Mouse (Mus musculus): ENCODE measurements around the gene Kmt5c. TPM values are rescaled to one million over a fixed set of nuclear protein-coding genes. Genes with fewer than 3 reads are reported as not detected.
A peak's percentile ranks its signal among the peaks of the same experiment; 100 is the strongest.

Kmt5c gene
- polyA plus RNA-seq (2015; fragmentation: Nextera tagmentation; extraction: Ambion mirVana) = 50.1 and 56.1 TPM in 2 replicates

DNA sequence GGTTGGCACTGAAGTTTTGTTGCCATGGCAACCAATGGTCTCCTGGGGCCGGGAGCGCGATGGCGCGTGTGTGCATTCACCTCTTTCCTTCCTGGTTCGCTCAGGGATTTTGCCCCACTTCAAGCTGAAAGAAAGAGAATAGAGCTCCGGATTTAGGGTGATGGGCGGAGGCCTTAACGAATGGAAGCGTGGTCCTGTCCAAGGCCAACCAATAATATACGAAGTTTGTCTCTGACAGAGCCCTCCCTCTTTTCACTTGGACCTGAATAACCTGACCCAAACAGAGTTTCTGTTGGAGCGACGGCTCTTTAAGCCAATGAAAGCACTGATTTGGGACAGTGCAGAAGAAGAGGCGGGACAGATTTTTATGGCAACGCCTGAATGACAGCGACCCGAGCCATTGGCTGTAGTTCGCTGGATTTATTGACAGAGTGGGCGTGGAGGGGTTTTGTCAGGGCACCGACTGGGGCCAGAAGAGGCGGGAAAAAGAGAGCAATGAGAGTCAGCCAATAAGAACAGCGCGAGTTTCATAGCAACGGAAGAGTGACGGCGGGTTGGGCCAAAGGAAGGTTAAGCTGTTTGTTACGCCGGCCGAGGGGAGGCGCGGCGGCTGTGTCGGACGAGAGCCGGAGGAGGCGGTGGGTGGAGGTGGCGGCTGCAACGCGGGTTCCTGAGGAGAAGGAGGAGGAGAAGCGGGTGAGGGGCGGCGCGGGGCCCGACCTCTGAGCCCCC lies at the start of gene Kmt5c:
Kmt5c (plus strand) TSS at position 572 of the 732 bp plus-strand sequence.
- Histone ChIP-seq H3K4me1 (replicated peaks) (peaks cover 60% of the 10 kb centered on the region), H3K9ac (peak within 1 kb of the TSS; percentile 83), H3K27me3 (no peaks in the 10 kb centered on the region), H3K27ac (replicated peaks) (peak within 1 kb of the TSS; percentile 94), H3K4me3 (replicated peaks) (peak within 1 kb of the TSS; percentile 78), H3K4me2 (peak within 1 kb of the TSS; percentile 88), H3K9me3 (replicated peaks) (no peaks in the 10 kb centered on the region), H3K36me3 (replicated peaks) (peaks cover 26% of the 10 kb centered on the region; the same call in 1 of the 2 replicates)
- under 1% methylated on average over 39 of the region's 44 CpGs for whole genome bisulfite sequencing (ENCODE audit: insufficient replicate concordance)
- ATAC-seq (ENCODE audit: insufficient read depth) = peak; percentile 90

DNA sequence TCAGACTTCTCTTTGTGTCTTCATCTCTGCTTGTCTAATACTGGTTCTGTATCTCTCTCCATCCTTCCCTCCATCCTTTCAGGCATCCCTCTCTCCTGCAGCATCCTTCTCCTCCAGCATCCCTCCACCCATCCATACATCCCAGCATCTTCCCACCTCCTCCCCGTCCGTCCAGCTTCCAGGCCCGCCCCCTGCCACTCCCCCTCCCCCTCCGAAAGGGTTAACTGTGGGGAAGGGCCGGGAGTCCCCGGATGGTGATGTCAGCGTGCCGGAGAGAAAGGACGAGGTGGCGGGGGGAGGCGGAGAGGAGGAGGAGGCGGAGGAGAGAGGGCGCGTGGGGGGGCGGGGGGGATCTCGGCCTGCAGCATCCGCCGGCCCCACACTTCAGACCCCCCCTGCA lies 49.5 kb upstream of the Kmt5c start, which contains the start of gene Brsk1:
Brsk1 (plus strand) TSS at position 218 of the 400 bp plus-strand sequence.
- H3K27ac ChIP-seq (replicated peaks) = no peak within 1 kb of the TSS
- no peak for ATAC-seq (ENCODE audit: insufficient read depth)

DNA sequence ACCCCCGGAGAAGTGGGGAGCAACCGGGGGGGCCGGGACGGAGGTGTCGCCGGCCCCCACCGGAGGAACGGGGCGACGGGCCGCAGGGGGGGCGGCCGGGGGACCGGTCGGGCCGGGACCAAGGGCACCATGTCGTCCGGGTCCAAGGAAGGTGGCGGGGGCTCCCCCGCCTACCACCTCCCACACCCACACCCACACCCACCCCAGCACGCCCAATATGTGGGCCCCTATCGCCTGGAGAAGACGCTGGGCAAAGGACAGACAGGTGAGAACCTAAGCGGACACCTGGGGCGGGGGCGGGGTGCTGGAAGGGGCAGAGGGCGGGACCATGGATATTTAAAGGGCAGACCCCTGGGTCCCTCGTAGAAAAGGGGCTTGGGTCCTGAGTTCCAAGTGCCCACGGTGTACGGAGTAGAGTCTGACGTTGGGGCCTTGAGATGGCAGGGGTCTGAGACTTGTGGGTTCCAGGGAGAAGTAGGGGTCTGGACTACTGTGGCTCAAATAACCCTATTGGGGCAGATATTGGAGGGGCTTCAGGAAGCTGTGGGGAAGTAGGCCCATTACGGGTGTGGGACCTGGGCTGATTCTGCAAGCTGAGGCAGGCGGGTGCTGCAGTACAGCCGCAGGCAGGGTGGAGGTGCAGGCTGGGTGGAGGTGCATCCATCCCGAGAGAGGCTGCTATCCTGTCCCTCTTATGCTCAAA lies 48.8 kb upstream of the Kmt5c start:
- 26% methylated on average over 25 of the region's 35 CpGs for whole genome bisulfite sequencing (ENCODE audit: insufficient replicate concordance)
- H3K27me3 ChIP-seq = peaks cover 42% of the 10 kb centered on the region
- peaks cover 7% of the 10 kb centered on the region; the same call in 1 of the 2 replicates for H3K4me1 ChIP-seq (replicated peaks)
- H3K9me3 ChIP-seq (replicated peaks) = no peaks in the 10 kb centered on the region
- H3K4me3 ChIP-seq (replicated peaks) = peak overlapping the region; percentile 45
- no peak for ATAC-seq (ENCODE audit: insufficient read depth)
- peak overlapping the region; percentile 27; the same call in 1 of the 2 replicates for H3K9ac ChIP-seq
- no peak overlapping the region for H3K27ac ChIP-seq (replicated peaks)
- no peaks in the 10 kb centered on the region for H3K36me3 ChIP-seq (replicated peaks)
- H3K4me2 ChIP-seq = peak overlapping the region; percentile 64

More for the DNA sequence above, 49.5 kb upstream of the Kmt5c start, which contains the start of gene Brsk1:
- Histone ChIP-seq H3K27me3 (peaks cover 42% of the 10 kb centered on the region), H3K9me3 (replicated peaks) (no peaks in the 10 kb centered on the region), H3K4me1 (replicated peaks) (peaks cover 10% of the 10 kb centered on the region), H3K4me3 (replicated peaks) (peak within 1 kb of the TSS; percentile 45), H3K9ac (peak within 1 kb of the TSS; percentile 27; the same call in 1 of the 2 replicates), H3K4me2 (peak within 1 kb of the TSS; percentile 64), H3K36me3 (replicated peaks) (no peaks in the 10 kb centered on the region)
- under 1% methylated on average over 16 of the region's 18 CpGs for WGBS (ENCODE audit: insufficient replicate concordance)

DNA sequence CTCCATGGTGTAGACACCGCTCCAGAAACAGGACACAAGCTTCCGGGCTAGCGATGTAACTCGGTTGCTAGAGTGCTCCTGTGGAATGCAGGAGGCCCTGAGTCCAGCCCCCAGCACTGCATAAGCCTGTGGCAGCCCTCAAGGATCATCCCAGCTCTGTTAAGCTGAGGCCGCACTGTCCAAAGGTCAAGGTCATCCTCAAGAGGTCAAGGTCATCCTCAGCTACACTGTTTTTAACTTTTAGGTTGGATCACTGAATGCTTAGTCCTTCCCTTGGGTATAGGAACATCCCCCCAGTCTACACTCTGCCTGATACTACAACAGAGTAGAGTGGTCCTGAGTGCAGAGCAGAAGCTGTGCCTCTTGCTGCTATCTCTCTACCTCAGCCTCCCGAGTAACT lies 46.9 kb upstream of the Kmt5c start:
- ATAC-seq (ENCODE audit: insufficient read depth) = no peak
- Histone ChIP-seq H3K27ac (replicated peaks) (no peak overlapping the region), H3K9ac (no peak overlapping the region), H3K36me3 (replicated peaks) (no peaks in the 10 kb centered on the region), H3K4me2 (no peak overlapping the region), H3K27me3 (peaks cover 42% of the 10 kb centered on the region), H3K4me1 (replicated peaks) (peaks cover 7% of the 10 kb centered on the region; the same call in 1 of the 2 replicates), H3K4me3 (replicated peaks) (no peak overlapping the region), H3K9me3 (replicated peaks) (no peaks in the 10 kb centered on the region)
- 71% methylated on average over 6 of the region's 6 CpGs for WGBS (ENCODE audit: insufficient replicate concordance)

DNA sequence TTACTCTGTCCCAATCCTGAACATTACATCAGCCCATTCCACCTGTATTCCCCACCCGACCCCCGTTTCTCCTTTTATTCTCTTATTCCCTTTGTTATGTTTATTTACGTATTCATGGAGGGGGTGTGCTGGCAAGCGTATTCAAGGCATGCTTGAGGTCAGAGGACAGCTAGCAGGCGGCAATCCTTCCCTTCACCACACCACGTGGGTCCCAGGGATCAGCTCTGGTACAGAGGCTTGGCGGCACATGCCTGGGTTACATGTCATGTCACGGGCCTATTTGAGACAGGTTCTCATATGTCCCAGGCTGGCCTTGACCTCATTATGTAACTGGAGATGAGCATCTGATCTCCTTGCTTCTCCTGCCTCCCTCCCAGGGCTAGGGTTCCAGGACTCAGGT lies 37.6 kb upstream of the Kmt5c start:
- Histone ChIP-seq H3K27ac (replicated peaks) (no peak overlapping the region), H3K9me3 (replicated peaks) (no peaks in the 10 kb centered on the region), H3K4me2 (no peak overlapping the region), H3K9ac (no peak overlapping the region), H3K27me3 (peaks cover 9% of the 10 kb centered on the region), H3K4me3 (replicated peaks) (no peak overlapping the region), H3K36me3 (replicated peaks) (no peaks in the 10 kb centered on the region), H3K4me1 (replicated peaks) (peaks cover 5% of the 10 kb centered on the region)
- 66% methylated on average over 8 of the region's 8 CpGs for WGBS (ENCODE audit: insufficient replicate concordance)
- no peak for ATAC-seq (ENCODE audit: insufficient read depth)

DNA sequence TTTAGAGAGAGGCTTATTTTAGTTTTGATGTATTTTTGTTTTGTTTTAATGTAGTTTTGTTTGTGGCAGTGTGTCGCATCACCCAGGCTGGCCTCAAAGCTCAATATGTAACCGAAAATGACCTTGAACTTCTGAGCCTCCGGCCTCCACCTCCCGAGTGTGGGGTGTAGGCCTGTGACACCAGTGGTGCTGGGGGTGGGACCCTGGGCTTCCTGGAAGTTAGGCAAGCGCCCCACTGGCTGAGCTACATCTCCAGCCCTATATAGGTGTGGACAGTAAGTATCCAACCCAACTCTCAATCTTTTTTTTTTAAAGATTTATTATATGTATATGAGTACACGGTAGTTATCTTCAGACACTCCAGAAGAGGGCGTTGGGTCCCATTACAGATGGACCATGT lies 36.7 kb upstream of the Kmt5c start:
- no peaks in the 10 kb centered on the region for H3K36me3 ChIP-seq (replicated peaks)
- H3K27me3 ChIP-seq = peaks cover 12% of the 10 kb centered on the region
- no peaks in the 10 kb centered on the region for H3K9me3 ChIP-seq (replicated peaks)
- H3K9ac ChIP-seq = no peak overlapping the region
- H3K4me3 ChIP-seq (replicated peaks) = no peak overlapping the region
- H3K4me2 ChIP-seq = no peak overlapping the region
- H3K4me1 ChIP-seq (replicated peaks) = peaks cover 6% of the 10 kb centered on the region
- no peak for ATAC-seq (ENCODE audit: insufficient read depth)
- 69% methylated on average over 7 of the region's 7 CpGs for WGBS (ENCODE audit: insufficient replicate concordance)
- H3K27ac ChIP-seq (replicated peaks) = no peak overlapping the region

DNA sequence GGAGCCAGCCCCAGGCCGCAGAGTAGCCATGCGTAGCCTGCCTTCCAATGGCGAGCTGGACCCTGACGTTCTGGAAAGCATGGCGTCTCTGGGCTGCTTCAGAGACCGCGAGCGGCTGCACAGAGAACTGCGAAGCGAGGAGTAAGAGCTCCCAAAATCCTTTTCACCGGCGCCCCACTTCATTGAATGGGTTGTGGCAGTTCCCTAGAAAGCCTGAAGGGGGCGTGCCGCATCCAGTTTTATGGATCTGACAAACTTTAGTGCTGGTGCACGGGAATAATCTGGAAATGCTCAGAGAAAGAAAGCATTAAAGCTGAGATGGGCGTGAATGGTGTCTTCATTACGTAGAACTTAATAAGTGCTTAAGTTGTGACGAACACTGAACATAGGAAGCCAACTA lies 34.8 kb upstream of the Kmt5c start:
- Histone ChIP-seq H3K4me3 (replicated peaks) (no peak overlapping the region), H3K9me3 (replicated peaks) (no peaks in the 10 kb centered on the region), H3K27ac (replicated peaks) (no peak overlapping the region), H3K27me3 (peaks cover 13% of the 10 kb centered on the region), H3K4me1 (replicated peaks) (peaks cover 6% of the 10 kb centered on the region), H3K36me3 (replicated peaks) (no peaks in the 10 kb centered on the region), H3K4me2 (peak overlapping the region; percentile 47), H3K9ac (no peak overlapping the region)
- 27% methylated on average over 18 of the region's 18 CpGs for WGBS (ENCODE audit: insufficient replicate concordance)
- ATAC-seq (ENCODE audit: insufficient read depth) = no peak

DNA sequence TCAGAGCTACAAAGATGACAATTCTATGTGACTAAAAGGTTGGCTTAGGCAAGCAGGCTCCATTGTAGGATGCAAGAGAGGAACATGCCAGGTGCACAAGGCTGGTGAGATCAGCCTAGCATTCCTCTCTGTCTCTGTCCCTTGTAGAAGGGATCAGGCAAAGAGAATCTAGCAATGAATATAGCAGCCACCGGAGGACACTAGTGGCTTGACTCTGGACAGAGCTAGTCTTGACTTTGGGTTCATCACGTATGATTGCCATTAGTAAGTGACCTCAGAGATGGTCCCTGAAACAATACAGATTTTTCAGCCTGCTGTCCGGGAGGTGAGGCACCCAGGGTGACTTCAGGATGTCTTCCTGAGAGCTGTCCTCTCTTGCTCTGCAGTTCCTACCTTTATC lies 27.3 kb upstream of the Kmt5c start:
- Histone ChIP-seq H3K27me3 (peaks cover 5% of the 10 kb centered on the region; the same call in 1 of the 2 replicates), H3K4me1 (replicated peaks) (no peaks in the 10 kb centered on the region), H3K36me3 (replicated peaks) (no peaks in the 10 kb centered on the region), H3K9me3 (replicated peaks) (no peaks in the 10 kb centered on the region), H3K4me2 (no peak overlapping the region), H3K27ac (replicated peaks) (no peak overlapping the region), H3K4me3 (replicated peaks) (no peak overlapping the region), H3K9ac (no peak overlapping the region)
- WGBS (ENCODE audit: insufficient replicate concordance) = 50% methylated on average over 3 of the region's 3 CpGs
- no peak for ATAC-seq (ENCODE audit: insufficient read depth)

DNA sequence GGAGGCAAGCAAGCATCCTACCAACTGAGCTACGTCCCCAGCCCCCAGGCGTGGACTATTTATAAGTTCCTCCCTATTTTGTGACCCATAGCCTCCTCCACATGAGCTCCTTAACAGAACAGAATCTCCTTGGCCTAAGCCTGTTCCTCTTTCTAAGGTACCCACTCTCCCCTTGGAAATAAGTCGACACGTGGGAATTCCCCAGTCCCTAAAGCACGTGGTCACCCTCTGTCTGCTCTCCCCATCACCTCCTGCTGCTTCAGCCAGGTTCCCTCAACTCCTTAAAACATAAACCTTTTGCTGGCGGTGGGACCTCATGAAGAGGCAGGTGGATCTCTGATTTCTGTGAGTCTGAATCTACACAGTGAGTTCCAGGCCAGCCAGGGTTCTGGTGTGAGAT lies 23.0 kb upstream of the Kmt5c start:
- no peaks in the 10 kb centered on the region for H3K4me1 ChIP-seq (replicated peaks)
- H3K4me2 ChIP-seq = no peak overlapping the region
- H3K9ac ChIP-seq = no peak overlapping the region
- 48% methylated on average over 6 of the region's 6 CpGs for WGBS (ENCODE audit: insufficient replicate concordance)
- no peaks in the 10 kb centered on the region for H3K27me3 ChIP-seq
- no peaks in the 10 kb centered on the region for H3K36me3 ChIP-seq (replicated peaks)
- no peak for ATAC-seq (ENCODE audit: insufficient read depth)
- no peak overlapping the region for H3K27ac ChIP-seq (replicated peaks)
- no peaks in the 10 kb centered on the region for H3K9me3 ChIP-seq (replicated peaks)
- H3K4me3 ChIP-seq (replicated peaks) = no peak overlapping the region

DNA sequence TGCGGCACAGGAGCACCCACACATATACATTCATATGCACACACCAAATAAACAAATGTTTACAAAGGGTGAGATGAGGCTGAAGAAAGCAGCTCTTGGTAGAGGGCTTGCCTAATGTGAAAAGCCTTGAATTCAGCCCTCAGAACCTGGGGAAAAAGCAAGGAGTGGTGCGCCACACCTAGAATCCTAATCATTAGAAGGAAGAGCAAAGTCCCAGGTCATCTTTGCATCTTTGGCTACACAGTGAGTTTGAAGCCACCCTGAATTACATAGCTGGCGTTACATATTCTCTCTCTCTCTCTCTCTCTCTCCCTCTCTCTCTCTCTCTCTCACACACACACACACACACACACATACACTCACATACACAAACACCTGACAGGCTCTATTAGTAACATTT lies 20.6 kb upstream of the Kmt5c start:
- Histone ChIP-seq H3K4me2 (no peak overlapping the region), H3K27ac (replicated peaks) (no peak overlapping the region), H3K4me1 (replicated peaks) (no peaks in the 10 kb centered on the region), H3K9ac (no peak overlapping the region), H3K27me3 (no peaks in the 10 kb centered on the region), H3K36me3 (replicated peaks) (no peaks in the 10 kb centered on the region), H3K9me3 (replicated peaks) (no peaks in the 10 kb centered on the region), H3K4me3 (replicated peaks) (no peak overlapping the region)
- ATAC-seq (ENCODE audit: insufficient read depth) = no peak
- 79% methylated on average over 3 of the region's 3 CpGs for WGBS (ENCODE audit: insufficient replicate concordance)

DNA sequence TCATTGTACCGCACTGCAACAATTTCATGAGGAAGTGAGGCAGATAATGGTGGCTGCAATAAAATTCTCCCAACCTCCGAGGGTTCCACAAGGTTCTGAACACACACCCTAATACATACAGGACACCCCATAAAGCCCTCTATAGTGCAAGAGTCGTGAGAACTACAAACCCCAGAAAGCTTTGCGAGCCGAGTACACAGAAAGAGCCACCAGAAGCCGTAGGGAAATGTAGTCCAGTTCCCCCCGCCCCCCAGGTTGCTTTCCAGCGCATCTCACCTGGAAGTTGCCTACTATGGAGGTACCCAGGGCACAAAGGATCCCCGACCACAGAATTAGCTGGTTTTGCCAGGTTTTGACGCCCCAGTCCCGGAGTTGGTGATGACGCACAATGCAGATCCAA lies 16.4 kb upstream of the Kmt5c start:
- Histone ChIP-seq H3K36me3 (replicated peaks) (no peaks in the 10 kb centered on the region), H3K4me2 (peak overlapping the region; percentile 57), H3K9ac (no peak overlapping the region), H3K27ac (replicated peaks) (no peak overlapping the region), H3K4me3 (replicated peaks) (peak overlapping the region; percentile 39), H3K27me3 (no peaks in the 10 kb centered on the region), H3K9me3 (replicated peaks) (no peaks in the 10 kb centered on the region), H3K4me1 (replicated peaks) (peaks cover 7% of the 10 kb centered on the region; the same call in 1 of the 2 replicates)
- ATAC-seq (ENCODE audit: insufficient read depth) = no peak
- 26% methylated on average over 12 of the region's 12 CpGs for WGBS (ENCODE audit: insufficient replicate concordance)
